Mouse (Mus musculus): ENCODE data around the gene Lrrc71.

Gene Lrrc71

GRCm38 (mm10) chr3:87748431-87748830, at the start of gene Lrrc71:
Gene Lrrc71, minus strand, starts transcription at chr3:87748625.
- no peak for DNase-seq

- DNase-seq = peak; percentile 60
Observed at GRCm38 (mm10) chr3:87796736-87797334, 48.4 kb upstream of the Lrrc71 start, which contains the start of gene Insrr. Gene Insrr, plus strand, starts transcription at chr3:87796951.

- peak; percentile 69 for DNase-seq
Observed at GRCm38 (mm10) chr3:87795336-87796277, 47.2 kb upstream of the Lrrc71 start.

GRCm38 (mm10) chr3:87794922-87795325, 46.5 kb upstream of the Lrrc71 start, which contains the start of gene Ntrk1:
Gene Ntrk1, minus strand, starts transcription at chr3:87795162.
- no peak for DNase-seq

GRCm38 (mm10) chr3:87789768-87790167, 41.3 kb upstream of the Lrrc71 start:
- DNase-seq = no peak

GRCm38 (mm10) chr3:87789248-87789647, 40.8 kb upstream of the Lrrc71 start:
- DNase-seq = no peak

GRCm38 (mm10) chr3:87785626-87786214, 37.3 kb upstream of the Lrrc71 start:
- DNase-seq = no peak

GRCm38 (mm10) chr3:87785156-87785555, 36.7 kb upstream of the Lrrc71 start:
- no peak for DNase-seq

- DNase-seq = no peak
Observed at GRCm38 (mm10) chr3:87783282-87784023, 35.0 kb upstream of the Lrrc71 start.

- DNase-seq = no peak
Observed at GRCm38 (mm10) chr3:87779086-87779485, 30.7 kb upstream of the Lrrc71 start.

GRCm38 (mm10) chr3:87778283-87778682, 29.9 kb upstream of the Lrrc71 start:
- no peak for DNase-seq

GRCm38 (mm10) chr3:87771088-87771487, 22.7 kb upstream of the Lrrc71 start:
- DNase-seq = no peak

- DNase-seq = peak; percentile 59
Observed at GRCm38 (mm10) chr3:87770280-87770679, 21.9 kb upstream of the Lrrc71 start.

GRCm38 (mm10) chr3:87769506-87769905, 21.1 kb upstream of the Lrrc71 start:
- no peak for DNase-seq

- DNase-seq = peak; percentile 90
Observed at GRCm38 (mm10) chr3:87768844-87769243, 20.4 kb upstream of the Lrrc71 start.

- no peak for DNase-seq
Observed at GRCm38 (mm10) chr3:87768431-87768830, 20.0 kb upstream of the Lrrc71 start.

- peak; percentile 39 for DNase-seq
Observed at GRCm38 (mm10) chr3:87767764-87768163, 19.3 kb upstream of the Lrrc71 start.

- DNase-seq = no peak
Observed at GRCm38 (mm10) chr3:87766284-87766667, 17.9 kb upstream of the Lrrc71 start.

GRCm38 (mm10) chr3:87765631-87766283, 17.3 kb upstream of the Lrrc71 start:
- DNase-seq = no peak

GRCm38 (mm10) chr3:87765091-87765490, 16.7 kb upstream of the Lrrc71 start:
- peak; percentile 67 for DNase-seq

GRCm38 (mm10) chr3:87764506-87764905, 16.1 kb upstream of the Lrrc71 start:
- DNase-seq = peak; percentile 34

GRCm38 (mm10) chr3:87763683-87764289, 15.4 kb upstream of the Lrrc71 start:
- peak; percentile 76 for DNase-seq

Measured in lung, postnatal 14 days (tissue).